Mouse (Mus musculus) splenic B cell, adult 2 months (primary cell): Measurements from ENCODE around the gene Tex30.
A peak's percentile ranks its signal among the peaks of the same experiment; 100 is the strongest.
"Not testable (repeated sequence)": the region's sequence is repeated elsewhere in the genome, so short reads cannot be mapped to it uniquely, and the experiment has no call there.

Experiments used
- DNase-seq: peaks from one replicate; pipeline ENCODE4 v3.0.0-alpha.2; 2011; ENCODE audit warnings: low read depth, low spot score
- H3K27me3 ChIP-seq: 2 replicates; pipeline ENCODE4 v1.6.1; 2012; ENCODE audit warnings: mild to moderate bottlenecking, low read length, moderate library complexity, mixed read lengths; ENCODE audit not compliant: control insufficient read depth, poor library complexity, insufficient read depth, severe bottlenecking
- H3K36me3 ChIP-seq: 2 replicates; pipeline ENCODE4 v1.6.1; 2012; ENCODE audit warnings: mild to moderate bottlenecking, low read length, moderate library complexity, mixed read lengths; ENCODE audit not compliant: control insufficient read depth, poor library complexity, insufficient read depth, severe bottlenecking

The Tex30 gene

GRCm38 (mm10) chr1:44101448-44102225, 604 bp downstream of the Tex30 start:
- H3K36me3 ChIP-seq = no peaks in the 10 kb centered on the region
- no peaks in the 10 kb centered on the region for H3K27me3 ChIP-seq
- DNase-seq = peak; percentile 77

DNA sequence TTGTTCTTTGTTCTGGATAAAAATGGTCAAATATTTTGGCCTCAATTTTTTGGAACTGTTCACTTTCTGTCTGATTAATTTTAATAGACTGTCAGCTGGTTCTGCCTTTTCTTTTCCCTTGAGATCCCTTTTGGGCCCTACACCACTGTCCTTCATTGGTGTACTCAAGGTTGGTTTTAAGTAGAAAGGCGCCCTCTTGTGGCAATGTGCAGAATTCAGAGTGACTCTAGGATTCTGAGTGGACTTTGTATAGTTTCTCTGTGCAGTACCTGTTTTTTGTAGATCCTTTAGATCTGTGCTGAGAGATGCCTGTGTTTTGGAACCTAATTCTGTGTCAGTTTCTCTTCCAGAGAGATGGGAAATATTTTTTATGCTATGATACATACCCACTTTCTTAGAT, 37.6 kb downstream of the Tex30 start:
- H3K36me3 ChIP-seq = no peaks in the 10 kb centered on the region

DNA sequence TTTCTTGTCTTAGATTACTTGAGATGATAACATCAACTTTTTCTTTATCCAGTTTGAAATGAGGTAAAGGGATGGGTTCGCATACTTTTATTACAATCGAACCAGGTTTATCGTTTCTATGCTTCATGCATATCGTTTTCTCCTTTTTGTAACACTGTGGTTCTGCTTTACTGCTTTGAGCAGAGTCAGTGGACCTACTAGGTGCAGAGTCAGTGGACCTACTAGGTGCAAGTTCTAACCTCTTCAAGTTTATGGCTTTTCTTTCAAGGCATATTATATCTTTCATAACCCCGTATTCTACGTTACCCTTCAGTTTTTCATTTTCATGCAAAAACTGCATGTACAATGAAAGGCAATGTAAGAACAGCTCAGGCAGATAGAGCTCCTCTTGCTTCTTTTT, 38.8 kb downstream of the Tex30 start:
- Histone ChIP-seq H3K36me3 (no peaks in the 10 kb centered on the region), H3K27me3 (no peaks in the 10 kb centered on the region)
- DNase-seq = no peak

More for the DNA sequence above, 37.6 kb downstream of the Tex30 start:
- H3K27me3 ChIP-seq = no peaks in the 10 kb centered on the region
- peak; percentile 84 for DNase-seq

- Histone ChIP-seq H3K36me3 (no peaks in the 10 kb centered on the region), H3K27me3 (no peaks in the 10 kb centered on the region)
- DNase-seq = no peak
These were observed 40.4 kb downstream of the Tex30 start, which contains the start of gene Gm8251 for GRCm38 (mm10) chr1:44061836-44062235. Gene Gm8251 (minus strand): TSS chr1:44061936.

DNA sequence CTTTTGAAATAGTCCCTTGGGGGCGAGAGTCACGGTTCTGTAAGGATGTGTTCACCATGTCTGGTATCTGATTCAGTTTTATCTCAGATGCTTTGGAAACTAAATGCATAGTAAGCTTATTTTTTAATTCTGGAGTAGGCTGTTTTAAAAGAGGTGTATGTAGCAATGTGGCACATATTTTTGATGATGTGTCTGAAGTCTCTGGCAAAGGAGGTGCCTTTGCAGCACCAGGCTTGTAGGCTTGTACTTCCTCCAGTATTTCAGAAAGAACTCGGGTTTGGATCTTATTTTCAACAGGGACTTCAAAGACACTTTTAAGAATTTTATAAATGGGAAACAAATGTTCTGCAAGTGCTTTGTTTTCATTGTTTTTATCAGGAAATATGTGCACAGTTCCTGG, 44.4 kb downstream of the Tex30 start:
- DNase-seq = no peak
- no peaks in the 10 kb centered on the region for H3K27me3 ChIP-seq
- H3K36me3 ChIP-seq = no peaks in the 10 kb centered on the region

- no peaks in the 10 kb centered on the region for H3K27me3 ChIP-seq
- DNase-seq = no peak
These were observed 55.7 kb downstream of the Tex30 start for GRCm38 (mm10) chr1:44046556-44046955.

GRCm38 (mm10) chr1:44045689-44046088, 56.6 kb downstream of the Tex30 start:
- not testable (repeated sequence) for H3K36me3 ChIP-seq, H3K27me3 ChIP-seq, DNase-seq

More at GRCm38 (mm10) chr1:44046556-44046955, 55.7 kb downstream of the Tex30 start:
- no peaks in the 10 kb centered on the region for H3K36me3 ChIP-seq

DNA sequence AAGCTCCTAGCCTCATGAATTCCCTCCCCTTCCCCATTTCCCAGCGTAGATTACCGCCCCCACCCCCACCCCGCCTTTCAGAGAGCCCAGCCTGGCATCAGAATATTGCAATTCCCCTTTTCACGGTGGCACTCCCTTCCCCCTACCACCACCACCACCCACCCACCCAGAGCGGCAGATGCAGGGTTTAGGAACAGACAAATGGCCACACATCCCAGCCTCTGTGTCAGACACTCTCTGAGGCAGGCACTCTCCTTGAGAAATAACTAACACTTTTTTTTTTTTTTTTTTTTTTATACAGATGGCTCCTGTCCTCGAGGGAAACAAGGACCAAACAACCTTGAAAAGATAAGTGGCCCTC, 59.7 kb downstream of the Tex30 start:
- DNase-seq = no peak
- Histone ChIP-seq H3K36me3 (no peaks in the 10 kb centered on the region), H3K27me3 (no peaks in the 10 kb centered on the region)

DNA sequence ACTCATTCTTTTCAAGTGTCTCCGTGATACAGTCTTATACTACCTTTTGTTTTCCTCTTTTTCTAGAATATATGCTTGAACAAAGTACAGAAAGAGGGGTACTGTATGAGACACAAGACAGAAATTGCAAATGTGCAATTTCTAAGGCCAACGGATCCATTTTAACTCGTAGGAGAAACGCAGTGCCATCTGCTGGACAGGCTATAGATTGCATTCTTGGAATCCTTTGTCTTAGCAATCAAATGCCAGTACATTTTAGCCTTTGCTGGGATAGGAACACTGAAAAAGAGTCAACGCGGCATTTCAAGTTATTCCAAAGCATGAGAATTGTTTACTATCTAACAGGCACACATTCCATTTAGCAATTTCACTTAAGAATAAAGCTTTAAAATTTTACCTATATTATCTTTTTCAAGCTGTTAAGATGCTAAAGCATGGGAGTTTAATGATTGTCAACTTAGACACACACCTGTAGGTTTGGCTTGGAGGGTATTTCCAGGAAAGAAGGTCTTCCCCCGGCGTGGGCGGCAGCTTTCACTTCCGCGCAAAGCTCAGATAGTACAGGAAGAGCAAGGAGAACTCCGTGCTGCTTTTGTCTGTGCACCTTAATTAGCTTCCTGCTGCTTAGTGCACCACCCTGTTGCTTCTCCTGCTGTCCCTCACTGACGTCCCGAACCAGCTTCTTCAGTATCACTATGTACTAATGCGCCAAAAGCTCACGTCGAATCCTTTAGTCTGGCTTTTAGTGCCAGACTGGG, 60.3 kb downstream of the Tex30 start:
- DNase-seq = peak; percentile 86
- Histone ChIP-seq H3K27me3 (no peaks in the 10 kb centered on the region), H3K36me3 (no peaks in the 10 kb centered on the region)
